Mouse (Mus musculus) C2C12 (cell line): ENCODE measurements around the gene Gm48551. TPM values are rescaled to one million over a fixed set of nuclear protein-coding genes. Genes with fewer than 3 reads are reported as not detected.

ENCODE experiments used
- H3K27me3 ChIP-seq: one replicate; pipeline ENCODE4 v1.6.1; 2011; ENCODE audit not compliant: control insufficient read depth, insufficient read depth, insufficient read length
- H3K36me3 ChIP-seq: one replicate; pipeline ENCODE4 v1.6.1; 2011; ENCODE audit not compliant: control insufficient read depth, insufficient read depth
- H3K4me3 ChIP-seq: one replicate; pipeline ENCODE4 v1.5.1; 2011; ENCODE audit warnings: mild to moderate bottlenecking, control low read depth; ENCODE audit not compliant: poor library complexity, insufficient read depth, severe bottlenecking
- H3K79me2 ChIP-seq: one replicate; pipeline ENCODE4 v1.6.1; 2011; ENCODE audit not compliant: control insufficient read depth, insufficient read depth
- H3K79me3 ChIP-seq: one replicate; pipeline ENCODE4 v1.6.1; 2011; ENCODE audit warnings: low read depth, control low read depth
- H3ac ChIP-seq: one replicate; pipeline ENCODE3; 2011; ENCODE audit warnings: low read depth; ENCODE audit not compliant: control insufficient read depth, insufficient read length
- CEBPB ChIP-seq: IDR thresholded peaks from one replicate; pipeline ENCODE4 v1.6.1; 2011; ENCODE audit warnings: low read depth, mild to moderate bottlenecking, control low read depth, moderate library complexity
- CTCF ChIP-seq: IDR thresholded peaks from one replicate; pipeline ENCODE4 v1.5.1; 2011; ENCODE audit not compliant: control insufficient read depth, insufficient read depth, insufficient read length
- FOSL1 ChIP-seq: IDR thresholded peaks from one replicate; pipeline ENCODE4 v1.8.0; 2011; ENCODE audit warnings: mild to moderate bottlenecking, low read length; ENCODE audit not compliant: poor library complexity, insufficient read depth, severe bottlenecking
- MAX ChIP-seq: IDR thresholded peaks from one replicate; pipeline ENCODE4 v1.6.1; 2011; ENCODE audit warnings: mild to moderate bottlenecking, control low read depth
- MYOD1 ChIP-seq: IDR thresholded peaks from one replicate; pipeline ENCODE4 v1.6.1; 2011; ENCODE audit warnings: low read depth; ENCODE audit not compliant: control insufficient read depth, insufficient read length
- MYOG ChIP-seq: IDR thresholded peaks from one replicate; pipeline ENCODE4 v1.6.1; 2011; ENCODE audit not compliant: control insufficient read depth, insufficient read length; ENCODE audit errors: extremely low read depth
- USF1 ChIP-seq: IDR thresholded peaks from one replicate; pipeline ENCODE4 v1.6.1; 2011; ENCODE audit warnings: low read depth, mild to moderate bottlenecking, control low read depth, moderate library complexity
- polyA plus RNA-seq: library from polyadenylated mRNA; unstranded; fragments of >200 nt; fragmentation: generic; extraction: Trizol; gene quantifications from one replicate; pipeline ENCODE4 v1.2.1, GENCODE M21; 2012; ENCODE audit warnings: missing spikeins

The Gm48551 gene
- polyA plus RNA-seq, 1 experiment = 1.7 TPM

DNA sequence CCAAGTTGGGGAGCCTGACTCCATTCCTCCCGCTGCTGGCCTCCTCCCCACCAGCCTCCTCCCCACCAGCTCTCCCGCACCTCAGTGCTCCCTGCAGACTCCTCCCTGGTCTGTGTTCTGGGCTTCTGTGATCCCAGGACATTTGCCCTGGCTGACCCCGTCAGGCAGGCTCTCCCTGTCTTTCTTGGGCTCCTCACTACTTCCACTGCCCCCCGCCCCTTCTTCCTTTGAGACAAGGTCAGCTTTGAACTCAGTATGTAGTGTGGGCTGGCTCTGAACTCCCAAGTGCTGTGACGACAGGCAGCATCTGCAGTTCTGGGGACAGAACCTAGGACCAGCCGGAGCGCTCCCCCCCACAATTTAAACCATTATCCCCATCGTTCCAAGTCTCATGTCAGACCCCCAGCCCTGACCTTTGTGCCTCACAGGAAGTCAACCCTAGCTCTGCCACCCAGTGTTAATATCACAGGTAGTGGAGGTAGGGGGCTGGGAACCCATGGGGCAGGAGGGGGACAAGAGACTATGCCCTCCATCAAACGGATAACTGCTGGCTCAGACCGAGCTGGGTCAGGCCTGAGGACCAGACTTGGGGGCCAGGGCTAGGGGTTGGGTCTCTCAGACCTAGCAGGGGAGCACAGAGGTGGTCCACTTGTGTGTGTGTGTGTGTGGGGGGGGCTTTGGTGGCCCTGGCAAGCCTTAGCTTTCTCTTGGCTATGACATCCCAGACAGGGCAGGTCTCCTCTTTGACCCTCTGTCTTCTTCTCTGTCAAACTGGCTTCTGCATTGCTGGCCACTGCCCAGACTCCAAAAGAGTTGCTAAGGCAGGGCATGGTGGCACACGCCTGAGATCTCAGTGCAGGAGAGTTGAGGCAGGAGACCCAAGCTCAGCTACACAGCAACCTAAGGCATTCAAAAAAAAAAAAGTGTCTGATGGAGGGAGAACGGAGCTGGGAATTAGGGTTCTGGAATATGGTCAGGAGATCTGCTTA lies 33.3 kb downstream of the Gm48551 start:
- H3K79me3 ChIP-seq = peaks cover 93% of the 10 kb centered on the region
- no peak for TF ChIP-seq MYOD1
- no peak for TF ChIP-seq USF1
- no peak for TF ChIP-seq CEBPB
- TF ChIP-seq CTCF = no peak
- no peak for TF ChIP-seq MAX
- no peaks in the 10 kb centered on the region for H3K27me3 ChIP-seq
- H3K36me3 ChIP-seq = peaks cover 87% of the 10 kb centered on the region
- H3ac ChIP-seq = peak overlapping the region; percentile 59
- H3K4me3 ChIP-seq = no peak overlapping the region
- peaks cover 100% of the 10 kb centered on the region for H3K79me2 ChIP-seq

DNA sequence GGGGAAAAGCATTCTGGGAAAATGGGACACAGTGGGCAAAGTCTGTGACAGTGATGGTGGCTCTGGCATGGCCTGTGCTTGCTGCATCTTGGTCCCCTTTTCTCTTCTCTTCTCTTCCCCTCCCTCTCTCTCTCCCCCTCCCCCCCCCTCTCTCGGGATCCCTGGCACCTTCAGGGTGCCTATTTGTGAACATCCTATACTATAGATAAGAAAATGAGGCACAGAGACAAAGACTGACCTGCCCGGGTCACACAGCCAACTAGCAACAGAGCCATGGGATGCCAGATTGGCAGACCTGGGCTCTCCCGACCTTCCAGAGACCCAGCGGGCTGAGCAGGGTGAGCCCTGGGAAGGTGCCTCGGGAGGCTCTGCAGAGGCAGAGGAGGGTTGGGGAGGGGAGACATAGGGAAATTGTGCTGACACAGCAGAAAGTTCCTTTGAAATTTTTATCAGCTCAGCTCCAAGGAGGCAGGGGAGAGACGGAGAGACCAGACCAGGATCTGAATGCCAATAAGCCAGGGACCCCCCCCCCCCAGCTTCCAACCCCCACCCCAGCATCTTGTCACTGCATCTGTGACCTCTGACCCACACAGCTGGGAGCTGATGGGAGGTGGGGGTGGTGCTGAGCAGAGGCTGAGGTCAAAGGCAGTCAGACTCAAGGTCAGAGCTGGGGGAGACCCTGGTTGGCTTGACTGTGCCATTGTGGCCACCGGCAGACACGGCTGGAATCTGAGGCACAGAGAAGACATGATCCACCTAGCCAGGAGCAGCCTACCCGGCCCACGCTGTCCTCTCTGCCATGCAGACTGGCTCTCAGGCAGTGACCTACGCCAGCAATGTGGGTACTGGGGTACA lies 34.2 kb downstream of the Gm48551 start:
- peaks cover 94% of the 10 kb centered on the region for H3K79me3 ChIP-seq
- H3K36me3 ChIP-seq = peaks cover 87% of the 10 kb centered on the region
- no peaks in the 10 kb centered on the region for H3K27me3 ChIP-seq
- no peak overlapping the region for H3ac ChIP-seq
- H3K79me2 ChIP-seq = peaks cover 100% of the 10 kb centered on the region
- H3K4me3 ChIP-seq = no peak overlapping the region
- TF ChIP-seq MYOG (no peak), CTCF (no peak), CEBPB (no peak), MYOD1 (no peak), USF1 (no peak), MAX (no peak), FOSL1 (no peak)

DNA sequence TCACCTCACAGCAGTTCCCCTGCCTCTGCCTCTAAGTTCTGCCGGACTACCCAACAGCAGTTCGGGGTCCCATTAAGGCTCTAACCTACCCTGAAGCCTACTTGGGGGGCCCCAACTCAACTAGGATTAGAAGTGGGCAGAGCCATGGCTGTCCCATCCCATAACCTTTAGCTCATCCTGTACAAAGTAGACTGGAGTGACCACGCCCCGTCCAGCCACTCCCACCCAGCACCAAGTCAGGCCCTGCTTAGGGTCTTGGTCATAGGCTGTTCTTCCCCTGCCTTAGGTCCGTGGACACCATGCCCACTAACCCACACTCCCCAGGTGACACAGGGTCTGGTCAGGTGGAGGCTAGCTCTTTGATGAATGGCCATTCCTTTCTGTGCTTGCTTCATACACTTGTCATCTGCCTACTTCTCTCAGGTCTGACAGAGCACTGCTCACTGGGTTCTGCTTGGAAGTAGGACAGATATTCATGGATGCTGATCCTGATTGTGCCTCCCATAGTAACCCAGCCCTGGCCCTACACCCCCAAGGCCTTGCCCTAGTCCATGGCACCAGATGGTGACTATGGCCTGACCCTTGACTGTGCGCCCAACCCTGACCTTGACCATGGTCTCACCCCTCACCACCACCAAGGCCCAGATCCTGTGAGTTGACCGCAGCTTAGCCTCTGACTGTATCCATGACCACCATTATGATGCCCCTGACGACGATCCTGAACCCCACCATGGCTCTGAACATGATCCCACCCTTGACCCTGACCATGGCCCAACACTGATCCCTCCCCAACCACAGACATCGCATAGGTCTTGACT lies 35.1 kb downstream of the Gm48551 start:
- Histone ChIP-seq H3K79me2 (peaks cover 100% of the 10 kb centered on the region), H3K79me3 (peaks cover 95% of the 10 kb centered on the region), H3K4me3 (no peak overlapping the region), H3K27me3 (no peaks in the 10 kb centered on the region), H3ac (no peak overlapping the region), H3K36me3 (peaks cover 82% of the 10 kb centered on the region)
- no peak for TF ChIP-seq USF1
- TF ChIP-seq MAX = no peak
- TF ChIP-seq MYOD1 = no peak
- TF ChIP-seq CTCF = no peak
- no peak for TF ChIP-seq FOSL1
- no peak for TF ChIP-seq MYOG
- TF ChIP-seq CEBPB = no peak

DNA sequence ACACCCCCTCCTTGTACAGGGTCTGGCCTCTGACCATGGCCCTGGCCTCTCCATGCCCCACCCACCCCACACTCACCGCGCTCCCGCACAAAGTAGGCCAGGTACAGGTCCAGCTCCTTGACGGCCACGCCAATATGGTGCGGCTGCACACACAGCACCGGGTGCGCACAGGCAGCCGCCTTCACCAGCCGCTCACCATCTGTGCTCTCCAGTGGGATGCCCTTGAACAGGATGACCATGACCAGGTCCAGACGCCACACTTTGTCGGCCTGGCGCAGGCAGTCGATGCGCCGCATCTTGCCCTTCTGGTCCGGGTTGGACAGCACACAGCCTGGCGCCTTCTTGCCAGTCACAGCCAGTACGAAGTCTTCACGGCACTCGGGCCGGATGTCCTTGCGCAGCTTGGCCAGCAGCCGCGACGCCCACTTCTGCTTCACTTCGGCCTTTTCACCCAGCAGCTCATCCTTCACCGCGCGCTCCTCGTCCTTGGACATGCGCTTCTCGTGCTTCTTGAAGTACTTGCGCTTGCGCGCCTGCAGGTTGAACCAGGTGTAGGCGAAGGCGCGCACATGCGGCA lies 36.0 kb downstream of the Gm48551 start:
- Histone ChIP-seq H3K79me3 (peaks cover 93% of the 10 kb centered on the region), H3K79me2 (peaks cover 100% of the 10 kb centered on the region), H3ac (no peak overlapping the region), H3K4me3 (no peak overlapping the region), H3K27me3 (no peaks in the 10 kb centered on the region), H3K36me3 (peaks cover 73% of the 10 kb centered on the region)
- TF ChIP-seq FOSL1 (no peak), USF1 (no peak), MAX (no peak), CEBPB (no peak), CTCF (no peak), MYOG (no peak)
